Mouse (Mus musculus): Measurements from ENCODE around the gene Atat1. TPM values are rescaled to one million over a fixed set of nuclear protein-coding genes. Genes with fewer than 3 reads are reported as not detected.
A peak's percentile ranks its signal among the peaks of the same experiment; 100 is the strongest.

The Atat1 gene
- total and polyA plus RNA-seq, 3 experiments = 4.4 to 14.4 TPM; not detected in 1

- Histone ChIP-seq H3K9me3 (replicated peaks; ENCODE audit: insufficient read depth, low read length) (no peaks in the 10 kb centered on the region), H3K9ac (ENCODE audit: control insufficient read depth, low read depth, low read length, poor library complexity, severe bottlenecking) (peak overlapping the region; percentile 60)
- peak; percentile 94 for DNase-seq (ENCODE audit: low read depth, low spot score)
- TF ChIP-seq BHLHE40 (IDR thresholded peaks at IDR 0.05; ENCODE audit: borderline replicate concordance, low read depth, low read length) (peak; percentile 63; the same call in 1 of the 2 replicates), EP300 (IDR thresholded peaks at IDR 0.05; ENCODE audit: low read depth in 1 of 2, low read length in 2 of 2) (peak; percentile 94 to 98), GABPA (IDR thresholded peaks at IDR 0.05; ENCODE audit: low read depth, low read length) (no peak), ELF1 (IDR thresholded peaks at IDR 0.05; ENCODE audit: low read depth, low read length) (0 out of 2 replicates have a peak, but pooled peaks have one; percentile 43), NRF1 (IDR thresholded peaks at IDR 0.05; ENCODE audit: insufficient read depth, low read depth, low read length, poor library complexity, severe bottlenecking) (peak; percentile 3; the same call in 1 of the 2 replicates), SIN3A (IDR thresholded peaks at IDR 0.05; ENCODE audit: low read length) (peak; percentile 88), POLR2AphosphoS2 (IDR thresholded peaks at IDR 0.05; ENCODE audit: low read length) (0 out of 2 replicates have a peak, but pooled peaks have one; percentile 30), POLR2AphosphoS5 (IDR thresholded peaks at IDR 0.05; ENCODE audit: borderline replicate concordance, low read depth, low read length) (no peak), JUND (IDR thresholded peaks at IDR 0.05; ENCODE audit: low read depth, low read length) (no peak), ZNF384 (IDR thresholded peaks at IDR 0.05; ENCODE audit: low read depth, low read length) (no peak), UBTF (IDR thresholded peaks at IDR 0.05; ENCODE audit: borderline replicate concordance, insufficient read depth, low read depth, low read length) (peak; percentile 24; the same call in 1 of the 2 replicates), TAL1 (IDR thresholded peaks at IDR 0.05; ENCODE audit: low read length) (peak; percentile 99), MEF2A (IDR thresholded peaks at IDR 0.05; ENCODE audit: extremely low read depth, insufficient replicate concordance, low read depth, low read length, poor library complexity, severe bottlenecking) (no peak), ZMIZ1 (IDR thresholded peaks at IDR 0.05; ENCODE audit: low read depth, low read length) (0 out of 2 replicates have a peak, but pooled peaks have one; percentile 27), USF2 (IDR thresholded peaks at IDR 0.05; ENCODE audit: borderline replicate concordance in 1 of 2, insufficient read depth in 1 of 2, low read depth in 1 of 2, low read length in 2 of 2) (no peak), TBP (IDR thresholded peaks at IDR 0.05; ENCODE audit: low read depth, low read length) (no peak; the same call in none of the 2 replicates), MAZ (IDR thresholded peaks at IDR 0.05; ENCODE audit: low read depth, low read length) (no peak), MAFK (IDR thresholded peaks at IDR 0.05; ENCODE audit: borderline replicate concordance, low read depth, low read length) (0 out of 2 replicates have a peak, but pooled peaks have one; percentile 13), CHD1 (IDR thresholded peaks at IDR 0.05; ENCODE audit: low read depth, low read length) (no peak), MYB (IDR thresholded peaks at IDR 0.05; ENCODE audit: low read depth, low read length) (no peak), NELFE (IDR thresholded peaks at IDR 0.05; ENCODE audit: low read depth, low read length) (no peak), MYC (IDR thresholded peaks at IDR 0.05; ENCODE audit: low read depth, low read length) (peak; percentile 91), HCFC1 (IDR thresholded peaks at IDR 0.05; ENCODE audit: low read depth, low read length) (peak; percentile 54), TCF12 (IDR thresholded peaks at IDR 0.05; ENCODE audit: low read depth, low read length) (peak; percentile 98), CHD2 (IDR thresholded peaks at IDR 0.05; ENCODE audit: low read length) (peak; percentile 12; the same call in 1 of the 2 replicates), RCOR1 (IDR thresholded peaks at IDR 0.05; ENCODE audit: low read depth, low read length) (peak; percentile 90), GATA1 (IDR thresholded peaks at IDR 0.05; ENCODE audit: low read depth, low read length) (peak; percentile 95), MXI1 (IDR thresholded peaks at IDR 0.05; ENCODE audit: low read depth, low read length) (peak; percentile 51), SMC3 (IDR thresholded peaks at IDR 0.05; ENCODE audit: low read depth, low read length) (peak; percentile 30; the same call in 1 of the 2 replicates), KAT2A (conservative IDR thresholded peaks at IDR 0.05; ENCODE audit: low read depth, low read length) (no peak), ZKSCAN1 (IDR thresholded peaks at IDR 0.05; ENCODE audit: low read depth, low read length) (no peak), E2F4 (IDR thresholded peaks at IDR 0.05; ENCODE audit: borderline replicate concordance, low read depth, low read length) (no peak), MAX (IDR thresholded peaks at IDR 0.05; ENCODE audit: low read length) (peak; percentile 49; the same call in 1 of the 2 replicates), USF1 (IDR thresholded peaks at IDR 0.05; ENCODE audit: low read depth, low read length) (no peak), ZC3H11A (IDR thresholded peaks at IDR 0.05; ENCODE audit: low read depth, low read length) (no peak; the same call in 1 of the 2 replicates), CTCF (IDR thresholded peaks at IDR 0.05 in 2 of 3, conservative IDR thresholded peaks at IDR 0.05 in 1 of 3; ENCODE audit: control insufficient read depth in 1 of 3, insufficient read depth in 1 of 3, low read depth in 2 of 3, low read length in 3 of 3, poor library complexity in 1 of 3, severe bottlenecking in 1 of 3) (peak in 1 of 3 experiments; percentile 31; a peak in 2 of 6 replicates), POLR2A (IDR thresholded peaks at IDR 0.05; ENCODE audit: control insufficient read depth in 1 of 2, insufficient read depth in 1 of 2, low read depth in 1 of 2, low read length in 2 of 2, poor library complexity in 1 of 2) (peak in 1 of 2 experiments; percentile 37; a peak in 1 of 4 replicates)
Measured at GRCm38 (mm10) chr17:35850974-35851373, 58.9 kb downstream of the Atat1 start.

More at GRCm38 (mm10) chr17:35850974-35851373, 58.9 kb downstream of the Atat1 start:
- Histone ChIP-seq H3K79me2 (ENCODE audit: control insufficient read depth, insufficient read depth, low read length, poor library complexity) (no peaks in the 10 kb centered on the region), H3K27ac (ENCODE audit: control insufficient read depth, low read depth, low read length) (peak overlapping the region; percentile 99), H3K4me3 (ENCODE audit: control insufficient read depth in 1 of 2, insufficient read depth in 1 of 2, low read depth in 2 of 2, low read length in 2 of 2) (no peak overlapping the region), H3K4me1 (ENCODE audit: control insufficient read depth in 1 of 2, insufficient read depth in 2 of 2, low read length in 2 of 2) (peaks cover 27 to 30% of the 10 kb centered on the region in 2 experiments), H3K27me3 (ENCODE audit: control insufficient read depth in 1 of 2, insufficient read depth in 2 of 2, low read length in 2 of 2) (no peaks in the 10 kb centered on the region), H3K36me3 (ENCODE audit: control insufficient read depth in 1 of 2, insufficient read depth in 2 of 2, low read length in 2 of 2) (peaks cover 24 to 33% of the 10 kb centered on the region in 2 experiments)
